Mouse (Mus musculus): ENCODE data around the gene Plppr4.

DNA sequence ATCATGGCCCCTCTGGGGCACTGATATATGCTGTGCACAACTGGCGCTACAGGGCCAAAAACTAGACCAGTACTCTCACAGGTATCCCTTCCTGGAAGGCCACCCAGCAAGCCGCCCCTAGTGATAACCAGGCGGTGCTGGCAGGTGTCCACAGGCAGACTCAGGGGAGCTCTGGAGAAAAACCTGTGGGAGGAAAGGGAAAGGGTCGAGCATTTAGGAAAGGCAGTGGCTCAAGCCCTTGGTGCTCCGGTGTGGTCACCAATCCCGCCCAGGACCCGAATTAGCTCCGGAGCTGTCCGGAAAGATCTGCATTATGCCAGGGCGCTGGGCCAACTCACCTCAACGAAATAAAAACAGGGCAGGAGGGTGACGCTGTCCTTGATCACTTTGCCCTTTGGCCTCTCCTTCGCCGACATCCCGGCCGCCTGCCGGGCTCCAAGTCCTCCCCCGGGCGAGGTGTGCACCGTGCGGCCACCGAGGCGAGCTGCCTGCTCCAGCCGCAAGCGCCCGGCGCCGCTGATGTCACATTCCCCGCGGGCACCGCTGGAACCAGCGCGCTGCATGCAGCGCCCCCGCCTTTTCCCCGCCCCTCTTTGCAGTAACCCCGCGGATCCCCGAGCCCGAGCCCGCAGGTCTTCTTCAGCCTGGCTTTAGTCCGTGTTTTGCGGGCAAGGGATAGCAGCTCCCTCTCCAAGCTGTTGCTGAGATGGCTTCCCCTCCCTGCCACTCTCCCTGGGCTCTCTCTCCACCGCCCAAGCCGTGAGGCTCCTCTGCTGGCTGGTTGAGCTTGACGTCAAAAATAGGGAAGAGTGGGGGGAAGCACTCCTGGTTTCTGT is 772 bp downstream of the Plppr4 start:
- no peak for TF ChIP-seq CTCF (IDR thresholded peaks at IDR 0.05; ENCODE audit: insufficient read depth, low read length)
- TF ChIP-seq POLR2A (IDR thresholded peaks at IDR 0.05; ENCODE audit: borderline replicate concordance, extremely low read depth, low read depth, low read length) = no peak
